Mouse (Mus musculus) neural tube, embryonic 11.5 days (tissue): ENCODE results near the gene Dapp1. TPM values are rescaled to one million over a fixed set of nuclear protein-coding genes. Genes with fewer than 3 reads are reported as not detected.

Source experiments
- ATAC-seq: fragments of 200-750 bp; cut with Nextera tagmentation; 2 replicates; pipeline ENCODE4 v1.8.0; 2017; ENCODE audit warnings: moderate number of reproducible peaks, mild to moderate bottlenecking, moderate TSS enrichment, moderate library complexity; ENCODE audit not compliant: insufficient read depth, low FRiP score, low TSS enrichment
- DNase-seq: peaks from one replicate; pipeline ENCODE4 v3.0.0-alpha.2; 2015; ENCODE audit warnings: low spot score
- H3K27ac ChIP-seq: fragments of 300-500 bp; sonication (generic); 2 replicates; pipeline ENCODE4 v1.5.1; 2014; ENCODE audit warnings: low read depth, mild to moderate bottlenecking, low read length
- H3K27me3 ChIP-seq: fragments of 300-500 bp; sonication (generic); 2 replicates; pipeline ENCODE4 v1.6.1; 2014; ENCODE audit warnings: mild to moderate bottlenecking, low read length, mixed read lengths; ENCODE audit not compliant: control insufficient read depth, insufficient read depth
- H3K36me3 ChIP-seq: fragments of 300-500 bp; sonication (generic); 2 replicates; pipeline ENCODE4 v1.6.1; 2014; ENCODE audit warnings: mild to moderate bottlenecking, low read length, moderate library complexity, mixed read lengths; ENCODE audit not compliant: control insufficient read depth, insufficient read depth
- H3K4me1 ChIP-seq: fragments of 300-500 bp; sonication (generic); 2 replicates; pipeline ENCODE4 v1.6.1; 2014; ENCODE audit warnings: low read length, mixed read lengths; ENCODE audit not compliant: control insufficient read depth, insufficient read depth
- H3K4me2 ChIP-seq: fragments of 300-500 bp; sonication (generic); 2 replicates; pipeline ENCODE4 v1.6.1; 2014; ENCODE audit warnings: low read depth, mild to moderate bottlenecking, moderate library complexity
- H3K4me3 ChIP-seq: fragments of 300-500 bp; sonication (generic); 2 replicates; pipeline ENCODE4 v1.5.1; 2014; ENCODE audit warnings: low read depth, low read length
- H3K9ac ChIP-seq: fragments of 300-500 bp; sonication (generic); 2 replicates; pipeline ENCODE4 v1.6.1; 2014; ENCODE audit warnings: mild to moderate bottlenecking, low read length
- H3K9me3 ChIP-seq: fragments of 300-500 bp; sonication (generic); 2 replicates; pipeline ENCODE4 v1.6.1; 2016; ENCODE audit warnings: low read length; ENCODE audit not compliant: control insufficient read depth
- WGBS: fragments of 180-500 bp; shearing (Covaris S2); extraction: QIAGEN DNeasy Blood & Tissue Kit; methylation state at CpG from one replicate; pipeline ENCODE4 v1.1.7; 2014; 5-methylcytosine and 5-hydroxymethylcytosine counted together
- polyA plus RNA-seq: library from polyadenylated mRNA; unstranded; fragments of >200 nt; fragmentation: Nextera tagmentation; extraction: Ambion mirVana; gene quantifications from 2 replicates; pipeline ENCODE4 v1.2.1, GENCODE M21; 2014

Dapp1 gene
- polyA plus RNA-seq, 1 experiment from 2014 or later, result 1.6 TPM

- Histone ChIP-seq H3K4me1 (no peaks in the 10 kb centered on the region), H3K36me3 (no peaks in the 10 kb centered on the region), H3K27me3 (no peaks in the 10 kb centered on the region), H3K9ac (no peak overlapping the region), H3K27ac (no peak overlapping the region), H3K9me3 (no peaks in the 10 kb centered on the region), H3K4me2 (no peak overlapping the region), H3K4me3 (no peak overlapping the region)
- ATAC-seq, result no peak
- no peak for DNase-seq
- WGBS, result 67% methylated on average over 4 of the region's 4 CpGs
These were observed 31.0 kb upstream of the Dapp1 start for GRCm38 (mm10) chr3:138012351-138012750.

- H3K27ac ChIP-seq, result no peak overlapping the region
- H3K4me1 ChIP-seq, result no peaks in the 10 kb centered on the region
- no peak overlapping the region for H3K4me2 ChIP-seq
- H3K9ac ChIP-seq, result no peak overlapping the region
- DNase-seq, result no peak
- no peaks in the 10 kb centered on the region for H3K27me3 ChIP-seq
- H3K36me3 ChIP-seq, result no peaks in the 10 kb centered on the region
- H3K9me3 ChIP-seq, result no peaks in the 10 kb centered on the region
- WGBS, result 81% methylated on average over 6 of the region's 6 CpGs
- no peak for ATAC-seq
- no peak overlapping the region for H3K4me3 ChIP-seq
These were observed 26.8 kb upstream of the Dapp1 start for GRCm38 (mm10) chr3:138008152-138008551.

- no peaks in the 10 kb centered on the region for H3K4me1 ChIP-seq
- no peak for DNase-seq
- no peaks in the 10 kb centered on the region for H3K9me3 ChIP-seq
- H3K36me3 ChIP-seq, result no peaks in the 10 kb centered on the region
- H3K4me3 ChIP-seq, result no peak overlapping the region
- H3K27me3 ChIP-seq, result no peaks in the 10 kb centered on the region
- no peak overlapping the region for H3K27ac ChIP-seq
- WGBS, result 78% methylated on average over 3 of the region's 3 CpGs
- no peak overlapping the region for H3K9ac ChIP-seq
- no peak overlapping the region for H3K4me2 ChIP-seq
- ATAC-seq, result no peak
These were observed 25.6 kb upstream of the Dapp1 start for GRCm38 (mm10) chr3:138006896-138007295.

- H3K9me3 ChIP-seq, result no peaks in the 10 kb centered on the region
- H3K27ac ChIP-seq, result no peak overlapping the region
- H3K4me2 ChIP-seq, result no peak overlapping the region
- 90% methylated on average over 7 of the region's 7 CpGs for WGBS
- DNase-seq (no peak), ATAC-seq (no peak)
- H3K36me3 ChIP-seq, result no peaks in the 10 kb centered on the region
- H3K4me1 ChIP-seq, result no peaks in the 10 kb centered on the region
- H3K9ac ChIP-seq, result no peak overlapping the region
- H3K4me3 ChIP-seq, result no peak overlapping the region
- H3K27me3 ChIP-seq, result no peaks in the 10 kb centered on the region
These were observed 21.9 kb upstream of the Dapp1 start for GRCm38 (mm10) chr3:138003264-138003663.

GRCm38 (mm10) chr3:138002545-138002944 is 21.2 kb upstream of the Dapp1 start:
- Histone ChIP-seq H3K36me3 (no peaks in the 10 kb centered on the region), H3K27me3 (no peaks in the 10 kb centered on the region), H3K4me1 (no peaks in the 10 kb centered on the region), H3K27ac (no peak overlapping the region), H3K4me3 (no peak overlapping the region), H3K4me2 (no peak overlapping the region), H3K9ac (no peak overlapping the region), H3K9me3 (no peaks in the 10 kb centered on the region)
- no peak for ATAC-seq
- DNase-seq, result no peak
- 88% methylated on average over 6 of the region's 6 CpGs for WGBS

GRCm38 (mm10) chr3:138001865-138002264 is 20.5 kb upstream of the Dapp1 start:
- Histone ChIP-seq H3K27me3 (no peaks in the 10 kb centered on the region), H3K4me3 (no peak overlapping the region), H3K9ac (no peak overlapping the region), H3K4me1 (no peaks in the 10 kb centered on the region), H3K27ac (no peak overlapping the region), H3K36me3 (no peaks in the 10 kb centered on the region), H3K9me3 (no peaks in the 10 kb centered on the region), H3K4me2 (no peak overlapping the region)
- DNase-seq (no peak), ATAC-seq (no peak)
- WGBS, result 75% methylated on average over 4 of the region's 4 CpGs

GRCm38 (mm10) chr3:138000724-138001069 is 19.4 kb upstream of the Dapp1 start:
- Histone ChIP-seq H3K9ac (no peak overlapping the region), H3K27ac (no peak overlapping the region), H3K4me2 (no peak overlapping the region), H3K4me3 (no peak overlapping the region), H3K4me1 (no peaks in the 10 kb centered on the region), H3K9me3 (no peaks in the 10 kb centered on the region), H3K27me3 (no peaks in the 10 kb centered on the region), H3K36me3 (no peaks in the 10 kb centered on the region)
- ATAC-seq (no peak), DNase-seq (no peak)
- 83% methylated on average over 4 of the region's 4 CpGs for WGBS

GRCm38 (mm10) chr3:138000062-138000723 is 18.8 kb upstream of the Dapp1 start:
- DNase-seq (no peak), ATAC-seq (no peak)
- H3K27ac ChIP-seq, result no peak overlapping the region
- H3K4me3 ChIP-seq, result no peak overlapping the region
- H3K9ac ChIP-seq, result no peak overlapping the region
- no peaks in the 10 kb centered on the region for H3K27me3 ChIP-seq
- no peak overlapping the region for H3K4me2 ChIP-seq
- no peaks in the 10 kb centered on the region for H3K9me3 ChIP-seq
- 93% methylated on average over 8 of the region's 8 CpGs for WGBS
- H3K36me3 ChIP-seq, result no peaks in the 10 kb centered on the region
- H3K4me1 ChIP-seq, result no peaks in the 10 kb centered on the region

- Histone ChIP-seq H3K4me3 (no peak overlapping the region), H3K27ac (no peak overlapping the region), H3K27me3 (no peaks in the 10 kb centered on the region), H3K9me3 (no peaks in the 10 kb centered on the region), H3K9ac (no peak overlapping the region), H3K36me3 (no peaks in the 10 kb centered on the region), H3K4me2 (no peak overlapping the region), H3K4me1 (no peaks in the 10 kb centered on the region)
- DNase-seq, result no peak
- 72% methylated on average over 9 of the region's 9 CpGs for WGBS
- ATAC-seq, result no peak
These were observed 18.0 kb upstream of the Dapp1 start for GRCm38 (mm10) chr3:137999224-137999790.
